Mouse (Mus musculus) MEL (cell line): ENCODE data around the gene Acot7. TPM values are rescaled to one million over a fixed set of nuclear protein-coding genes. Genes with fewer than 3 reads are reported as not detected.

Source experiments
- DNase-seq: peaks from one replicate; pipeline ENCODE4 v3.0.0; 2011; ENCODE audit warnings: low read depth, low spot score
- H3K27ac ChIP-seq: 2 replicates; pipeline ENCODE4 v1.5.1; 2012; ENCODE audit warnings: low read depth, mild to moderate bottlenecking, control low read depth, low read length, moderate library complexity; ENCODE audit not compliant: control insufficient read depth
- H3K27me3 ChIP-seq, 2 experiments: fragments of 150-350 bp in 1 of 2; sonication (generic) in 1 of 2; 2 replicates each; pipeline ENCODE4 v1.6.1; 2012; ENCODE audit warnings: low read length in 2 of 2, mild to moderate bottlenecking in 2 of 2, improper control_type of control experiment in 1 of 2, moderate library complexity in 1 of 2; ENCODE audit not compliant: insufficient read depth in 2 of 2, control insufficient read depth in 1 of 2
- H3K36me3 ChIP-seq, 2 experiments: 2 replicates each; pipeline ENCODE4 v1.6.1; 2012 to 2014; ENCODE audit warnings: low read length in 2 of 2, improper control_type of control experiment in 1 of 2, inconsistent platforms in 1 of 2, mild to moderate bottlenecking in 1 of 2; ENCODE audit not compliant: insufficient read depth in 2 of 2, control insufficient read depth in 1 of 2
- H3K4me1 ChIP-seq, 2 experiments: fragments of 150-350 bp in 1 of 2; sonication (generic) in 1 of 2; 2 replicates each; pipeline ENCODE4 v1.6.1; 2012; ENCODE audit warnings: low read length in 2 of 2, improper control_type of control experiment in 1 of 2, mild to moderate bottlenecking in 1 of 2; ENCODE audit not compliant: insufficient read depth in 2 of 2, control insufficient read depth in 1 of 2
- H3K4me3 ChIP-seq, 2 experiments: fragments of 150-350 bp in 1 of 2; sonication (generic) in 1 of 2; 2 replicates each; pipeline ENCODE4 v1.5.1; 2012; ENCODE audit warnings: low read depth in 2 of 2, low read length in 2 of 2, mild to moderate bottlenecking in 2 of 2, moderate library complexity in 2 of 2, control low read depth in 1 of 2, improper control_type of control experiment in 1 of 2; ENCODE audit not compliant: control insufficient read depth in 1 of 2, insufficient read depth in 1 of 2
- H3K79me2 ChIP-seq: 2 replicates; pipeline ENCODE4 v1.6.1; 2012; ENCODE audit warnings: mild to moderate bottlenecking, low read length, moderate library complexity; ENCODE audit not compliant: control insufficient read depth, poor library complexity, insufficient read depth
- H3K9ac ChIP-seq: 2 replicates; pipeline ENCODE4 v1.6.1; 2012; ENCODE audit warnings: low read depth, mild to moderate bottlenecking, control low read depth, low read length, moderate library complexity; ENCODE audit not compliant: control insufficient read depth, poor library complexity, severe bottlenecking
- H3K9me3 ChIP-seq: fragments of 150-350 bp; sonication (generic); replicated peaks from 2 replicates; pipeline ENCODE4 v1.6.1; 2012; ENCODE audit warnings: mild to moderate bottlenecking, low read length, improper control_type of control experiment, moderate library complexity; ENCODE audit not compliant: insufficient read depth
- BHLHE40 ChIP-seq: IDR thresholded peaks from 2 replicates; pipeline ENCODE4 v1.6.1; 2012; ENCODE audit warnings: low read depth, mild to moderate bottlenecking, inconsistent platforms, low read length, improper control_type of control experiment, borderline replicate concordance
- CHD1 ChIP-seq: IDR thresholded peaks from 2 replicates; pipeline ENCODE4 v1.6.1; 2012; ENCODE audit warnings: low read depth, mild to moderate bottlenecking, inconsistent platforms, low read length, improper control_type of control experiment
- CTCF ChIP-seq, 3 experiments: IDR thresholded peaks in 2 of 3; conservative IDR thresholded peaks in 1 of 3; 2 replicates each; pipeline ENCODE4 v1.5.1; 2011 to 2012; ENCODE audit warnings: low read length in 3 of 3, low read depth in 2 of 3, mild to moderate bottlenecking in 2 of 3, improper control_type of control experiment in 1 of 3, inconsistent platforms in 1 of 3, mixed read lengths in 1 of 3, moderate library complexity in 1 of 3; ENCODE audit not compliant: control insufficient read depth in 1 of 3, insufficient read depth in 1 of 3, poor library complexity in 1 of 3, severe bottlenecking in 1 of 3
- ELF1 ChIP-seq: IDR thresholded peaks from 2 replicates; pipeline ENCODE4 v1.6.1; 2014; ENCODE audit warnings: low read depth, mild to moderate bottlenecking, inconsistent platforms, low read length, improper control_type of control experiment, moderate library complexity
- JUND ChIP-seq: IDR thresholded peaks from 2 replicates; pipeline ENCODE4 v1.6.1; 2011; ENCODE audit warnings: low read depth, mild to moderate bottlenecking, improper control_type of control experiment, low read length
- KAT2A ChIP-seq: conservative IDR thresholded peaks from 2 replicates; pipeline ENCODE4 v1.6.1; 2012; ENCODE audit warnings: low read depth, low read length, improper control_type of control experiment, inconsistent platforms
- MYC ChIP-seq: IDR thresholded peaks from 2 replicates; pipeline ENCODE4 v1.6.1; 2011; ENCODE audit warnings: low read depth, mild to moderate bottlenecking, low read length, improper control_type of control experiment, moderate library complexity
- NRF1 ChIP-seq: IDR thresholded peaks from 2 replicates; pipeline ENCODE4 v1.6.1; 2014; ENCODE audit warnings: low read depth, mild to moderate bottlenecking, inconsistent platforms, low read length, improper control_type of control experiment, moderate library complexity; ENCODE audit not compliant: poor library complexity, insufficient read depth, severe bottlenecking
- RAD21 ChIP-seq: IDR thresholded peaks from 2 replicates; pipeline ENCODE4 v1.6.1; 2011; ENCODE audit warnings: mild to moderate bottlenecking, low read depth, low read length, improper control_type of control experiment
- SIN3A ChIP-seq: IDR thresholded peaks from 2 replicates; pipeline ENCODE4 v1.6.1; 2012; ENCODE audit warnings: low read length, improper control_type of control experiment, inconsistent platforms
- TAL1 ChIP-seq: IDR thresholded peaks from 2 replicates; pipeline ENCODE4 v1.6.1; 2012; ENCODE audit warnings: mild to moderate bottlenecking, inconsistent platforms, low read length, moderate library complexity, mixed read lengths
- USF1 ChIP-seq: IDR thresholded peaks from 2 replicates; pipeline ENCODE4 v1.6.1; 2014; ENCODE audit warnings: low read depth, mild to moderate bottlenecking, inconsistent platforms, low read length, improper control_type of control experiment, moderate library complexity
- ZMIZ1 ChIP-seq: IDR thresholded peaks from 2 replicates; pipeline ENCODE4 v1.6.1; 2012; ENCODE audit warnings: low read depth, mild to moderate bottlenecking, inconsistent platforms, low read length, improper control_type of control experiment, moderate library complexity
- polyA plus RNA-seq, 2 experiments: library from polyadenylated mRNA; stranded (reverse) in 1 of 2; unstranded in 1 of 2; fragments of >175 nt in 1 of 2; fragments of >200 nt in 1 of 2; gene quantifications; 2 replicates each; pipeline versions ENCODE4 v1.2.1 to v1.2.4; 2012; ENCODE audit warnings: low replicate concordance in 2 of 2, low read depth in 1 of 2; ENCODE audit not compliant: insufficient read length in 2 of 2, insufficient read depth in 1 of 2, missing spikeins in 1 of 2
- total RNA-seq: library from RNA; depleted of rRNA; stranded (reverse); fragments of 300-350 nt; gene quantifications from 2 replicates; pipeline ENCODE4 v1.2.3, GENCODE M21; 2012

Gene Acot7
- total and polyA plus RNA-seq, 3 experiments: 92.7 to 127 TPM; not detected in 1

- no peak for TF ChIP-seq ELF1
- no peak for TF ChIP-seq CTCF (IDR thresholded peaks at IDR 0.05 in 2 of 3, conservative IDR thresholded peaks at IDR 0.05 in 1 of 3; ENCODE audit: control insufficient read depth in 1 of 3, insufficient read depth in 1 of 3, low read depth in 2 of 3, low read length in 3 of 3, poor library complexity in 1 of 3, severe bottlenecking in 1 of 3)
- no peak for TF ChIP-seq MYC
- TF ChIP-seq, all 39 proteins: peak for 0
- peaks cover 11 to 36% of the 10 kb centered on the region in 2 experiments for H3K4me1 ChIP-seq
- H3K4me3 ChIP-seq: peak overlapping the region in 1 of 2 experiments; percentile 85; a peak in 1 of 4 replicates
- peak overlapping the region; percentile 71; the same call in 1 of the 2 replicates for H3K9ac ChIP-seq
- no peaks in the 10 kb centered on the region for H3K27me3 ChIP-seq
- H3K9me3 ChIP-seq: no peaks in the 10 kb centered on the region
- peaks cover 51% of the 10 kb centered on the region for H3K79me2 ChIP-seq
- DNase-seq: no peak
- H3K27ac ChIP-seq: no peak overlapping the region
- H3K36me3 ChIP-seq: peaks cover 5 to 24% of the 10 kb centered on the region in 2 experiments; a peak in 3 of 4 replicates
These were observed 2.2 kb downstream of the Acot7 start for GRCm38 (mm10) chr4:152179946-152180660.

- Histone ChIP-seq H3K9ac (no peak overlapping the region), H3K27ac (no peak overlapping the region), H3K9me3 (no peaks in the 10 kb centered on the region), H3K4me1 (peaks cover 21 to 36% of the 10 kb centered on the region in 2 experiments), H3K79me2 (peaks cover 52% of the 10 kb centered on the region), H3K36me3 (peaks cover 5 to 24% of the 10 kb centered on the region in 2 experiments; a peak in 3 of 4 replicates), H3K27me3 (no peaks in the 10 kb centered on the region), H3K4me3 (no peak overlapping the region)
- TF ChIP-seq JUND: no peak
- TF ChIP-seq RAD21: no peak
- no peak for TF ChIP-seq TAL1
- no peak for TF ChIP-seq NRF1
- TF ChIP-seq BHLHE40: no peak
- TF ChIP-seq KAT2A: no peak
- TF ChIP-seq MYC: no peak
- no peak for TF ChIP-seq CTCF (IDR thresholded peaks at IDR 0.05 in 2 of 3, conservative IDR thresholded peaks at IDR 0.05 in 1 of 3; ENCODE audit: control insufficient read depth in 1 of 3, insufficient read depth in 1 of 3, low read depth in 2 of 3, low read length in 3 of 3, poor library complexity in 1 of 3, severe bottlenecking in 1 of 3)
- no peak for TF ChIP-seq USF1
- TF ChIP-seq SIN3A: no peak
- TF ChIP-seq ZMIZ1: no peak
- no peak for TF ChIP-seq CHD1
- DNase-seq: no peak
These were observed 4.3 kb downstream of the Acot7 start for GRCm38 (mm10) chr4:152182205-152182604.
